8 mouse cellular contexts compared by ENCODE assay signal in genomic region chr2:30646833-30647232, GRCm38 (mm10). TPM values are rescaled to one million over a fixed set of nuclear protein-coding genes. Genes with fewer than 3 reads are reported as not detected.
DNase-seq lines count a peak whose midpoint lies in the region; ATAC-seq and TF ChIP-seq lines count a peak whose summit lies in the region.

No protein-coding gene starts in this region.

- H3K27ac ChIP-seq in MEL (ENCODE audit: control insufficient read depth, low read depth, low read length) = no peak overlapping the region
- peak overlapping the region; percentile 99 for H3K27ac ChIP-seq in hindbrain, embryonic 14.5 days
- peak overlapping the region; percentile 100 for H3K27ac ChIP-seq in midbrain, embryonic 14.5 days (replicated peaks; ENCODE audit: low read depth, low read length)

- H3K4me3 ChIP-seq in MEL (ENCODE audit: control insufficient read depth in 1 of 2, insufficient read depth in 1 of 2, low read depth in 2 of 2, low read length in 2 of 2) = no peak overlapping the region
- no peak overlapping the region for H3K4me3 ChIP-seq in hindbrain, embryonic 14.5 days (replicated peaks; ENCODE audit: low read length)
- no peak overlapping the region for H3K4me3 ChIP-seq in midbrain, embryonic 14.5 days (replicated peaks; ENCODE audit: low read depth, low read length)

- H3K4me2 ChIP-seq in hindbrain, embryonic 14.5 days (replicated peaks) = peak overlapping the region; percentile 37
- H3K4me2 ChIP-seq in midbrain, embryonic 14.5 days (ENCODE audit: low read length) = peak overlapping the region; percentile 51

- TF ChIP-seq EP300 in MEL (IDR thresholded peaks at IDR 0.05; ENCODE audit: low read depth in 1 of 2, low read length in 2 of 2) = no peak

- no peaks in the 10 kb centered on the region; a peak in 1 of 4 replicates for H3K27me3 ChIP-seq in MEL (ENCODE audit: control insufficient read depth in 1 of 2, insufficient read depth in 2 of 2, low read length in 2 of 2)
- H3K27me3 ChIP-seq in hindbrain, embryonic 14.5 days (ENCODE audit: control insufficient read depth, insufficient read depth, low read length) = no peaks in the 10 kb centered on the region
- H3K27me3 ChIP-seq in midbrain, embryonic 14.5 days (ENCODE audit: control insufficient read depth, insufficient read depth, low read length) = no peaks in the 10 kb centered on the region

- 12% methylated on average over 5 of the region's 5 CpGs for WGBS in hindbrain, embryonic 14.5 days
- 3% methylated on average over 5 of the region's 5 CpGs for WGBS in midbrain, embryonic 14.5 days

- no peaks in the 10 kb centered on the region for H3K36me3 ChIP-seq in MEL (ENCODE audit: control insufficient read depth in 1 of 2, insufficient read depth in 2 of 2, low read length in 2 of 2)
- H3K36me3 ChIP-seq in hindbrain, embryonic 14.5 days (replicated peaks; ENCODE audit: control insufficient read depth, insufficient read depth) = no peaks in the 10 kb centered on the region
- H3K36me3 ChIP-seq in midbrain, embryonic 14.5 days (ENCODE audit: control insufficient read depth, insufficient read depth, low read length) = no peaks in the 10 kb centered on the region

- H3K9ac ChIP-seq in MEL (ENCODE audit: control insufficient read depth, low read depth, low read length, poor library complexity, severe bottlenecking) = no peak overlapping the region
- peak overlapping the region; percentile 52 for H3K9ac ChIP-seq in hindbrain, embryonic 14.5 days
- peak overlapping the region; percentile 45 for H3K9ac ChIP-seq in midbrain, embryonic 14.5 days (replicated peaks; ENCODE audit: low read length)

- H3K4me1 ChIP-seq in MEL (ENCODE audit: control insufficient read depth in 1 of 2, insufficient read depth in 2 of 2, low read length in 2 of 2) = no peaks in the 10 kb centered on the region
- peaks cover 48% of the 10 kb centered on the region for H3K4me1 ChIP-seq in hindbrain, embryonic 14.5 days (replicated peaks; ENCODE audit: control insufficient read depth, insufficient read depth, low read length)
- peaks cover 58% of the 10 kb centered on the region for H3K4me1 ChIP-seq in midbrain, embryonic 14.5 days (ENCODE audit: control insufficient read depth, insufficient read depth, low read length)

- no peak for TF ChIP-seq RAD21 in MEL (IDR thresholded peaks at IDR 0.05; ENCODE audit: low read depth, low read length)

- H3K79me2 ChIP-seq in MEL (ENCODE audit: control insufficient read depth, insufficient read depth, low read length, poor library complexity) = no peaks in the 10 kb centered on the region

- ATAC-seq in hindbrain, embryonic 14.5 days (ENCODE audit: low FRiP score) = peak; percentile 54
- ATAC-seq in midbrain, embryonic 14.5 days (ENCODE audit: low FRiP score, low TSS enrichment) = peak; percentile 51
- no peak for ATAC-seq in monocyte, adult 5-6 weeks (replicated peaks; ENCODE audit: insufficient number of reproducible peaks, low FRiP score, low TSS enrichment, poor library complexity, severe bottlenecking)

- DNase-seq in MEL (ENCODE audit: low read depth, low spot score) = peak; percentile 40
- peak; percentile 82 for DNase-seq in adrenal gland, postnatal 25 days
- DNase-seq in frontal cortex, postnatal 14 days (ENCODE audit: low spot score in 2 of 2) = peak; percentile 66 to 70
- peak; percentile 77 for DNase-seq in hindbrain, embryonic 14.5 days (ENCODE audit: low spot score)
- peak; percentile 55 to 67 for DNase-seq in layer of hippocampus, postnatal 36 days
- peak; percentile 89 for DNase-seq in midbrain, embryonic 14.5 days
- DNase-seq in spleen, postnatal 14 days (ENCODE audit: low spot score in 2 of 2) = no peak

- no peak for TF ChIP-seq POLR2A in MEL (IDR thresholded peaks at IDR 0.05; ENCODE audit: control insufficient read depth in 1 of 2, insufficient read depth in 1 of 2, low read depth in 1 of 2, low read length in 2 of 2, poor library complexity in 1 of 2)

- no peak for TF ChIP-seq CTCF in MEL (IDR thresholded peaks at IDR 0.05 in 2 of 3, conservative IDR thresholded peaks at IDR 0.05 in 1 of 3; ENCODE audit: control insufficient read depth in 1 of 3, insufficient read depth in 1 of 3, low read depth in 2 of 3, low read length in 3 of 3, poor library complexity in 1 of 3, severe bottlenecking in 1 of 3)

- no peaks in the 10 kb centered on the region for H3K9me3 ChIP-seq in MEL (replicated peaks; ENCODE audit: insufficient read depth, low read length)
- no peaks in the 10 kb centered on the region for H3K9me3 ChIP-seq in hindbrain, embryonic 14.5 days (ENCODE audit: control insufficient read depth, low read length)
- H3K9me3 ChIP-seq in midbrain, embryonic 14.5 days (ENCODE audit: control insufficient read depth, low read length) = no peaks in the 10 kb centered on the region

TF ChIP-seq in MEL, 35 proteins besides CTCF, POLR2A, EP300 and RAD21:
- no peak for TF ChIP-seq MXI1 (IDR thresholded peaks at IDR 0.05; ENCODE audit: low read depth, low read length)
- no peak for TF ChIP-seq KAT2A (conservative IDR thresholded peaks at IDR 0.05; ENCODE audit: low read depth, low read length)
- TF ChIP-seq E2F4 (IDR thresholded peaks at IDR 0.05; ENCODE audit: borderline replicate concordance, low read depth, low read length) = no peak
- no peak for TF ChIP-seq MAZ (IDR thresholded peaks at IDR 0.05; ENCODE audit: low read depth, low read length)
- no peak for TF ChIP-seq MYC (IDR thresholded peaks at IDR 0.05; ENCODE audit: low read depth, low read length)

RNA-seq across cellular contexts. Expression of gene Cstad, which starts 52.0 kb away (rescaled TPM):
- not detected in 2 replicates for total RNA-seq in MEL (2012; rRNA removed)
- polyA plus RNA-seq in MEL (2012; ENCODE audit: insufficient read depth in 1 of 2, insufficient read length in 2 of 2, low read depth in 1 of 2, low replicate concordance in 2 of 2, missing spikeins in 1 of 2) = not detected
- 1.6 and 4.4 TPM in 2 replicates for total RNA-seq in adrenal gland, postnatal 25 days (2021)
- polyA plus RNA-seq in hindbrain, embryonic 14.5 days (2014; fragmentation: Nextera tagmentation; extraction: Ambion mirVana) = 1.6 TPM in 1 of 2 replicates, not detected in the other
- total RNA-seq in layer of hippocampus, postnatal 36 days (2021) = 1 to 10 TPM; 3.5 to 4.0 TPM
- polyA plus RNA-seq in midbrain, embryonic 14.5 days (2014; fragmentation: Nextera tagmentation; extraction: Ambion mirVana) = 0.46 and 1.2 TPM in 2 replicates
- total RNA-seq in monocyte, adult 5-6 weeks (2017) = 4.5 to 7.0 TPM in 2 of 3 replicates, not detected in the other

Comparison
In these comparisons a context has a peak if more than half of its experiments do, and no peak if none do; other contexts are left out.
1. DNase-seq: peak in MEL (single experiment), adrenal gland, postnatal 25 days (single experiment), frontal cortex, postnatal 14 days (2 of 2), hindbrain, embryonic 14.5 days (single experiment), layer of hippocampus, postnatal 36 days (2 of 2) and midbrain, embryonic 14.5 days (single experiment); none in spleen, postnatal 14 days (0 of 2).